Mouse (Mus musculus) forelimb bud, embryonic 11.5 days (tissue): ENCODE data around the gene Nr1h5.

Source experiments
- DNase-seq: peaks from one replicate; pipeline ENCODE4 v3.0.0-alpha.2; 2012; ENCODE audit warnings: low read depth, low spot score

Nr1h5 gene

DNA sequence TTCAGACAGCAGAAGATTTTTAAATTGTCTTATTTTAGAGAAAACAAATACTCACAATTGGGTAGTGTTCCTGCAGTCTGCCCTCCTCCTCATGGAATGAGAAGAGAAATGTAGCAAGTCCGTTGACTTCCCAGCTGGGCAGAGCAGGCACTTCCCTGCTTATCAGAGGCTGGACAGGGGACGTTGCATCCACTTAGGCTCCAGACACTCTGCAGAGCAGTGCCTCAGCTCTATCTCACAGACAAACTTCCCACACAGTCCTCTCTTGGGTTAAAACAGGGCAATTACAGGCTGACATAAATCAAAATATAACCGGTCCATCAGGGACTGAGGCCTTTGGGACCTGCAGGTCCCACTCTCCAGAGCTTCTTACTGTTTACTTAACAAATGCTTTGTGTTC is at the start of gene Nr1h5:
Nr1h5 (minus strand) TSS at position 101 of the 400 bp plus-strand sequence.
- no peak for DNase-seq

DNA sequence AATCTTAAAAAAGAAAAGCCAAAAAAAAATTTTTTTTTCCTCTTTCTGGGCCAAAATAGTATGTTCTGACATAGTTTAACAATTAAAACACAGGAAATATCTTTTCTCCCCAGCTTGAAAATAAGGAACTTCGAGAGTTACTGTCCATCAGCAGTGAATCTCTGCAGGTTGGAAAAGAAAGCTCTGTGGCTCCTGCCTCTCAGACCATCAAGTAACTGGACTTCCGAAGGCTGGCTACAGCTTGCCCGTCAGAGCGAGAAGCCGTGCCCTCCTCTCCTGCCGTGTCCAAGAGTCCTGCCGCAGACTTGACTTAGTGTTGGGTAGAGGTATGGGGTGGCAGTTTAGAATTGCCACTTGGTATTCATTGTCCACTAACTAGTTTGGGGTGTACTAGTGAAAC is 37.7 kb upstream of the Nr1h5 start:
- DNase-seq = no peak

DNA sequence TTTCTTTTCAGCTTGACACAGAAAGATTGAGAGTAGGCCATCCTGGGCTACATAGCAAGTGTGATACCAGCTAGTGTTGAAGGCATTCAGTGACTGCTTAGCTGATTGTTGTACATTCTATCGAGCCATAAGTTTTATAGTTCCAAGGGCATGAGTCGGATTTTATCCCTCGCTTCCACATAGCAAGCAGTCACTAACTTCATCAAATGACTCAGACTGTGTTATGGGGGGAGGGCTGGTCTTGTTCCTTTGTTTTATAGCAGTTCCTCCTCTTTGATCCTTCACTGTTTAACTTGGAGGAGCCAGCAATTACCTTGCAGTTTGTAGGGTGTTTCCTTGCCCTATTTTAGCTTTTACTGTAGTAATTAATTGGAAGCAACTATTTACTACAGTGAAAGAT is 33.7 kb upstream of the Nr1h5 start:
- peak; percentile 14 for DNase-seq

DNA sequence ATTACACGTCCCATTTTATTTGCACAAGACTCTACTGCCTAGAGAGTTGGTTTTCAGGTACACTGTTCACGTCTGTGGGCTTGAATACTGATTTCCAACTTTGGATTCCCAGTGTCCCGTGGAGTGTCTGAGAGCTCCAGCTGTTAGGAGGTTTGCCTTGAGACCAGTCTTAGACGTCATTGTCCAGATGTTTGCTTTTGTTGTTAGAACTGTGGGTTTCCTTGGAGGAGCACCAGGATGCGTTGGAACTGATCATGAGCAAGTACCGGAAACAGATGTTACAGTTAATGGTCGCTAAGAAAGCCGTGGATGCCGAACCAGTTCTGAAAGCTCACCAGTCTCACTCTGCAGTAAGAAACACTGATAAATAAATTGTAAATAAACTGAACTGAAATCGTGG is 33.1 kb upstream of the Nr1h5 start:
- no peak for DNase-seq

DNA sequence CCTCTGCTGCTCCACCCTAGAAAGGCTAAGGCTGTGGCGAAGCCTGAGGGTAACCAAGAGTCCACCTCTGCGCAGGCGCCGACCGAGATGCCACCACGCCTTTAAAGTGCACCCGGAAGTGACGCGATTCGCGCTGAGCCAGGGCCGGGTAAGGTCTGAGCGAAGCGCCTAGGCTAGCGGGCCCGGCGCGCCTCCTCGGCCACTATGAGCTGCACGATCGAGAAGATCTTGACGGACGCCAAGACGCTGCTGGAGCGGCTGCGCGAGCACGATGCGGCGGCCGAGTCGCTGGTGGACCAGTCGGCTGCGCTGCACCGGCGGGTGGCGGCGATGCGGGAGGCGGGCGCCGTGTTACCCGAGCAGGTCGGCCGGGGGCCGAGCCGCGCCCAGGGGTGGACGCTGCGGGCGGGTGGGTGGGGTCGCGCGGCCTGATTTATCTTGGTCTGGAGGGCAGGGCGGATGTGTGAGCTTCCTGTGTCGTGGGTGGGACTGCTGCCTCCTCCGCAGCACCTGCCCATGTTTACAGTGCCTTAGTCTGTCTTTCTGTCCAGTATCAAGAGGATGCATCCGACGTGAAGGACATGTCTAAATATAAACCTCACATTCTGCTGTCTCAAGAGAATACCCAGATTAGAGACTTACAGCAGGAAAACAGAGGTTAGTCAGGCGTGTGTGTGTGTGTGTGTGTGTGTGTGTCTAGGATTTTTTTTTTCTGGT is 31.8 kb upstream of the Nr1h5 start, which contains the start of gene Sike1:
Sike1 (plus strand) TSS at position 104 of the 717 bp plus-strand sequence.
- DNase-seq = peak; percentile 90

DNA sequence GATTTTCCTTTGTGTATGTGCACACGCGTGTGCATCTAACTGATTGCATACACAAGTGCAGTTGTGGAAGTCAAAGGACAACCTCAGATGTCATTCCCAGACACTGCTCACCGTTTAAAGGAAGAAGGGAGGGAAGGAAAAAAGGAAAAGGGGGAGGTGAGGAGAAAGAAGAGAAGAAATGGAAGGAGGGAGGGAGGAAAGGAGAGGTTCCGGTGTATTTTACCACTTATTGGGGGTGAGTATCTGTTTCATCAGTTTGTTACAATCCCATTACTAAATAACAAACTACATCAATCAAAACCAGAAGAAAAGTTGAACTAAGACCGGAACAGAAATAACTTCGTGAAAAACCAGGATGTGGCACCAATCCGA is 31.3 kb upstream of the Nr1h5 start:
- DNase-seq = no peak

DNA sequence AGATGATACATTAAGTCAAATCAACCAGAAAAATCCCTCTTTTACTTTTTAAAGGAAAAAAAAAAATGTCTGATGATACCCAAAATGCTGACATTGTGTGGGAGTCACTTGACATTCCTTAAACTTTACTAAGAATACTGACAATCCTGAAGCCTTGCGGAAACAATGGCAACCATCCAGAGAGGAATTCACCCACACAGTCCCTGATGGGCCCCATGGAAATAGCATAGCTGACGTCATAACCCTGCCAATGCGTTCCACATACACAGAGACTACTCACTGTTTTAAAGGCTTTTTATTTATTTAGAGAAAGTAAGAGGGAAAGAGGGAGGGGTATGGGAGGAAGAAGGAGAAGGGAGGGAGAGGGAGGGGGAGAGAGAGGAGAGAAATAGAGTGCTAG is 29.0 kb upstream of the Nr1h5 start:
- DNase-seq = no peak

DNA sequence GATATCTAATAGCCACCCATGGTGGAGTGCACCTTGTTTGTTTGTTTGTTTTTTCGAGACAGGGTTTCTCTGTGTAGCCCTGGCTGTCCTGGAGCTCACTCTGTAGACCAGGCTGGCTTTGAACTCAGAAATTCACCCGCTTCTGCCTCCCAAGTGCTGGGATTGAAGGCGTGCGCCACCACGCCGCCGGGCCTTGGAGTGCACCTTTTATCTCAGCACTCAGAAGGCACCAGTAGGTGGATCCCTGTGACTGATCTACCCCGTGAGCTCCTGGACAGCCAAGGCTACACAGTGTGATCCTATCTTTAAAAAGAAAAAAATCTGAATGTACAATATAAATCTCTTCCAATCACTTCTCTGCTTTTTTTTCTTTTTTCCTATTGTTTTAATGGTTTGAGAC is 27.1 kb upstream of the Nr1h5 start:
- DNase-seq = no peak

DNA sequence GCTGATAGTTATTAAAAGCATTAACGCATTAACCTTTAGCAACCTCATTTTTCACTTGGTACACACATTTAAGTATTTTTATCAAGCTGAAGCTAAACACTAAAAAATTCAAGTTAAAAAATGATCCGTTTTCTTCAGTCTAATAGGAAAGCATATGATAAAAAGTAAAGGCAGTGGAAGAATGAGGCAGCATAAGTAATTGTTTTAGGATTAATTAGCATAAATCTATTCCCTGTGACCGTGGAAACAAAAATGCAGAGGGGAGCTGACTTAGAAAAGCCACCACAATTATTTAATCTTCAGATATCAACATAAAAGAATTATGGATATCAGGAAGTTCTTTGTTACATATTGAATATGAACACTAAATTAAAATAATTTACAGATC is 16.4 kb upstream of the Nr1h5 start:
- DNase-seq = no peak

DNA sequence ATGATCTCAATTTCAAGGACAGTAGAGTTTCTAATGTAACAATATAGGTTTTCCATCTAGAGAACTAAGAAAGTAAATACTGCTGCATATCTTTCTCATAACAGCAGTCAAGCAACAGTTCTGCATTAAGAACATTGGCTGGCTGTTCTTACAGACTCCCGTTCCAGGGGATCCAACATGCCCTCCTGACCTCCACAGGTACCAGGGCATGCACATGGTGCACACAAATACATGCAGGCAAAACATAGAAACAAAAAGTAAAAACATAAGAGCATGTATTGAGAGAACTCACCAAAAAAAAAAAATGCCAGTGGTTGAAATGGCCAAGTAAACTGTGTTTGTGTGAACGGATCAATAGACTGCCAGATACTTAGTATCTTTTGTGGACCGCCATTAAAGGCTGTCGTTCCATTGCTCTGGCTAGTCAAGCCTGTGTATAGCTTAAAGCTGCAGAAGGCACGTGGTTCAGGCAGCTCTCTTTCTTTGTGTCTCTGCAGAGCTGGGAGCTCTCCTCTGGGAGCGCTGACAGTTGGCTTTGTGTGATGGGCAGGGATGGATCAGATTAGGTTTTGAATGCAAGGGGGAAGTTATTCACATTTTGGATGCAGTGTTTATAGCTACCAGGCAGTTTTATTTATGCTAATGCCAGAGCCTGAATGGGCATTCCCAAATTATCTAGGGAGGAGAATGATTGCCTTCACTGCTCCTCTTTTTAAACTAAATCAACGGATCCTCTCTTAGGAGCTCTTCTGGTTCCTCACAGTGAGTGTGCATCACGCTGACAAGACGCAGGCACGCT is 15.8 kb upstream of the Nr1h5 start:
- DNase-seq = no peak

DNA sequence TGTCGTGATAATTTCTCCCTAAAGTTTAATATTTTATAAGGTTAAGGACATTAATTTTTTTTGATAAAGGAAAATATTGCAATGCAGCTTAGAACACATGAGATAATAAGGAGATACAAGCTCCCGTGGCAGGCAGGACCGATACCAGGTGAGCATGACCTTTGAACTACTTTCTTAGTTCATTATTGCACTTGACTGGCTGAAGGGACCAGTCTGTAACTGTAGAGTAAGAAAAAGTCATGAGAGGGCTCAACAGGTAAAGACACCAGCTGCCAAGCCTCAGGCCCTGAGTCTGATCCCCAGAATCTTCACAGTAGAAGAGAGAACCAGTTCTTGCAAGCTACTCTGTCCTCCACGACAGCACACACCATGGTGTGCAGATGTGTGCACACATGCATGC is 13.0 kb upstream of the Nr1h5 start:
- no peak for DNase-seq

DNA sequence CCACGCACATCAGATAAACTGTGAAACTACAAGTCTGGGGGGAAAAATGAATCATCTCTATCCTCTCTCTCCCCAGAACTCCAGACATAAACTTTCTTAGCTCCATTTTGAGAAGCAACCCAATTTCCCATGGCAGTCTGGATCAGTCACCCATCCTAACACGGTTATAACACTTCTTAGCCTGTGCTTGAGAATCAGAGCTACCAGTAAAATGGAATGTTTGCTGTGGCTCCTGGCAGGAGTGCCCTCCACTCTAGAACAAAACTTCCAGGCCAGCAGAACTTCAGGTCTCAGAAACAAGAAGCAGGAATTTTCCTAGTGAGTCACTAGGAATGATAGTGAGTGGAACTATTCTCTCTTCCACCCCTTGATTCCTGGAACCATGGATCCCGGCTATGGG is 6.6 kb upstream of the Nr1h5 start:
- no peak for DNase-seq

DNA sequence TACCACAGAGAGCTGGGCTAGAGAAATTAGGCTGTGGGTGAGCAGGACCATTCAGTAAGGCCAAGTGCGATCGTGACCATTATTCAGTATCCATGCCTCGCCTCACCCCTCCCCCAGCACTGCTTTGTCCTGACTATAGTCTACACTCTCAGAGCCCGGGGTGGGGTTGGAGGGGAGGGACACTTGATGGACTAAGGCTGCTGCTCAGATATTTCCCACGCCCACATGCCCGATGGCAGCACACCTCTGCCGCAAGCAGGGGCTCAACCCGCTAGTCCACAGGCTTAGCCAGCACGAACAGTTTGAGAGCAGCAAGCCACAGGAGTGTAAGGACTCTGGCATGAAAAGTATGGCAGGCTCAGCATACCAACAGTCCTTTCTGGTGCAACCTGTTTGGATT is 6.1 kb upstream of the Nr1h5 start:
- no peak for DNase-seq

DNA sequence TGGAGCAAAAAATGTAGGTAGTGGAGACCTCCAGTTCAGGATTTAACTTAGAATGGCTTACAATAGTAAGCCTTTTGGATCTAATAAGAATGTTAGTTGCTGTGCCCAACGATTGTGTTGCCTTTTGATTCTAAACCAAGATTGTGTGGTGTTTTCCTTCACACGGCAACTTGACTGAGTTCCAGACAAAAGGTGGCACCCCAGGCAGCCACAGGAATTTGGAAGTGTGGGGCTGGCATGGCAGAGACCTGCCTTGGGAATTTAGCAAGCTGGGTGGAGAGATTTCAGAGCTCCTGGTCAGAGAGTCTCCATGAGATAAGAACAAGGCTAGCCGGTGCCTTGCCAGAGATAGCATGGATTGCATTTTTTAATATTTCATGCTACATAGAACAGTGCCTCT is 8.3 kb downstream of the Nr1h5 start:
- no peak for DNase-seq

DNA sequence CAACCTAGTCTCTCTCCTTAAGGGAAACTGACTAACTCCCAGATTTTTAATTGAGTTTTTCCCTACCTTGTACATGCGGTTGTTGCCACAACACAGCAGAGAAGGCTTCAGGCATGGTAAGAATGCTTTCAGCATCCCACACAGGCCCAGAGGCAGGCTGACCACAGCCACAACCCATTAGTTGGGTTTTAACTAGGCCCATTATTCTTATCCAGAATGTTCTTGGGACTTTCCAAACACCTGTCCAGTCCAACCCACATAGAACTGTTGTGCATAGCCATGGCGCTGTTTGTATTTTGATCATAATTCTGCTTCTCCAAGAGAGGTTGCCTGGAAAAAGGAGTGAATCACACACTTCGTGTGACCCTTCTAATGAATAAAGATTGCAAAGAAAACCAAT is 8.8 kb downstream of the Nr1h5 start:
- DNase-seq = no peak

DNA sequence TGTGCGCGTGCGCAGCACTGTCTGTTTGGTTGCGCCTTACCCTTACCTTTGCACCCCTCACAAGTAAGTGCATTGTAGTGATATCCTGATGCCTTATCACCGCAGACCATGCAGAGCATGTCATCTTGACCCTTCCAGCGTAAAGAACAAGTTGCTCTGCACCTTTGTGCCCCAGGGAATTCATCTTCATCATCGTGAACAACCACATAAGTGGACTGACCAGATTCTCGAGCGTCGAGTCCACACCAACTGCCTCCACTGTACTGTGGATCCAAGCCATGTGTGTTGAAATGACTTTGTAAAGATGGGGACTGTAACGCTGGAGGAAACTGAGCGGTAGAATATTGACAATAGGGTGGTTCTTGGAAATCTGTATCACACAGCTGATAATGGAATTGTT is 9.5 kb downstream of the Nr1h5 start:
- no peak for DNase-seq

DNA sequence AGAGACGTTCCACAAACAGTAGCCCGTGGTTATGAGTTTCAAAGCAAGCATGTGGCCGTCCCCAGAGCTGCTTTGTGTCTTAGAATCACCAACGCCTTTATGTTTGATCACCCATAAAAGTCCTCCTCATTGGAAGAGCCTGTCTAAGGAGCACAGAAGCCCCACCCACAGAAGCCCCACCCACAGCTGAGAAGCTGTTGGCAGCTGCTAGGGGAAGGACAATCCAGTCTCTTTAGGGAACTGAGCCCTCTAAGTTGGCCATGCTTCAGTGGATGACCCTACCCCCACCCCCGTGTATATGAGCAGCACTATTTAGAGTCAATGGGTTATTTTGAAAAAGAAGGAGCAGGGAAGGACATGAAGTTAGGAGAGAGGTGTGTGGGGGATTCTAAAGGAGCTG is 17.1 kb downstream of the Nr1h5 start:
- DNase-seq = no peak

DNA sequence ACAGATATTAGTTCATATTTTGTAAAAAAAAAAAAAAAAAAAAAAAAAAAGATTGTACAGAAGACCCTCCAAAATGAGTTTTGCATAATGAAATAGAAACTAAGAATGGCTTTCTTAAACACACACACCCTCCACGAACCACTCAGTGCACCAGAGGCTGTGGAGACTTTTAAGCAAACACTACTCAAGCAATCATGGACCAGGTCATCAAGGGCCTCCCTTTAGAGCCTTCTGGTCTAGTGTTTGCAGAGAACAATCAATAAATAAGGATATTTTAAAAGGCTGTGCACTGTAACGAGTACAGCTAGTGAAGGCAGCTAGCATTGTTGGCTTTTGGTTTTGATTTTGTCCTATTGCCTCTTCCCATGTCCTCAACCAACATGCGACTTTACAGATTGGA is 17.6 kb downstream of the Nr1h5 start:
- DNase-seq = no peak

DNA sequence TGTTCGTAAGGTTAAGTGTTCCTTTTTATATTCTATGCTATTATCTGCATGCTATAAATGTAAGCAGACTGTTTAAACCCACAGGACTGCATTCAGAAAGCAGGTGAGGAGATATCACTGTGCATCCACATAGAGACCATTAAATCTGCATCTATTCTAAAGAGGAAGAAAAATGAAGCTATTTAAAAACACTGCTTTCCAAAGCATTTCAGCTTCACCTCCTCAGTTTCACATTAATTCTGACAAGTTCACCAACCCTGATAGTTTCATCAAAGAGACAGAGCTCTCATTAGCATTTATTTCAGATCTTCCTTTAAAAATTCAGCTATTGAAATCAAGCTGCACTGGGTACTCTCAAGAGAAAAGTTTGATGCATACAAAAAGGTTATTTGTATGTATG is 25.8 kb downstream of the Nr1h5 start:
- no peak for DNase-seq

DNA sequence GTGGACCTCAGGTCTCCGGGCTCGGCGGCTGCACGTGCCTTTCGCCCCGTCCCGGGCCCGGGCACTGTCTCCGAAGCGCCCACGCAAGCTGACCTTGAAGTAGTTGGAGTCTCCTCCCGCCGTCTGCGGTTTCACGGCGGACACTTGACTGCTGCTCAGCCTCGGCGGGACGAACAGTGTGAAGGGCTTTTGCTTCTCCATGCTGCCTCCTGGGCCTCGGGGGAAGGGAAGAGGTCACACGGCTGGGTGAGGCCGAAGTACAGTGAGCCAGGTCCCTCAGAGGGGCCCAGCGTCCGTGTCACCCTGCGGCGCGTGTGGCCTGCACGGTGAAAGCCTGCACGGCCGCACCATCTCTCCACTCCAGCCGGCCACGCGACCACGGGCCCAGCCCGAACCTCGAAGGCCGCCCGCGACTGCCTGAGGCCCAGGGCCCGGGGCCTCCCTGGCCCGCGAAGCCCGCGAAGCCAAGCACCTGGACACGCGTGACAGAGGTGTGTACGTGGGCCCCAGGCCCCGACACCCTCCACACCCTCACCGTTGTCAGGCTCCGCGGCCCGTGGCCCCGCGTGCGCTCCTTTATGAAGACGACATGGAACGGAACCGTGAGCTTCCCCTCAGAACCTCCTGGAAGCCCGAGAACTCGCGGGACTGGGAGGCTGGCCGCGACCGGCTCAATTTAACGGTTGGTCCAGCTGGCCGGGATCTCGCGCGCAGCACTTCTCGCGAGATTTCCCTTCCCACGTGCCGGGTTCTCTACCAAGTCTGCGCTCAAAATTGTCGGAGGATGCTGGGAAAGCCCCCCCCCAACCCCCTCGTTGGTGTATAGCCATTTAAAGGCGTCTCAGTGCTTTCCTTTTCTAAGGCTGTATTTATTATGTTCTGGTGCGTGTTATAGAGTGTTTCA is 28.2 kb downstream of the Nr1h5 start, which contains the start of gene Sycp1:
Sycp1 (minus strand) TSS at position 650 of the 904 bp plus-strand sequence.
- no peak for DNase-seq

DNA sequence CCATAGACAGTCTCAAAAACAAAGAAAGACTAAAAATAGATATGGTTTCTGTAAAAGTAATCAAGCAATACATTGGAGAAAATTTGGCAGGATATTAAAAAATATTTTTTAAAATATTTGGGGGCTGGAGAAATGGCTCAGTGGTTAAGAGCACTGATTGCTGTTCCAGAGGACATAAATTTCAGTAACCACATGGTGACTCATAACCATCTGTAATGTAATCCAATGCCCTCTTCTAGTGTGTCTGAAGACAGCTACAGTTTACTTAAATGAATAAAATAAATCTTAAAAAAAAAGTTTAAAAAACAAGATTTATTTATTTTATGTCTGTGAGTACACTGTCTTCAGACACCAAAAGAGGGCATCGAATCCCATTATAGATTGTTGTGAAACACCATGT is 64.8 kb downstream of the Nr1h5 start:
- no peak for DNase-seq
